Mouse (Mus musculus) urinary bladder, postnatal 0 days (tissue): ENCODE results near the gene Gm20521. TPM values are rescaled to one million over a fixed set of nuclear protein-coding genes. Genes with fewer than 3 reads are reported as not detected.

Source experiments
- polyA plus RNA-seq: library from polyadenylated mRNA; unstranded; fragments of >200 nt; fragmentation: Nextera tagmentation; extraction: Ambion mirVana; gene quantifications from 2 replicates; pipeline ENCODE4 v1.2.1, GENCODE M21; 2015

The Gm20521 gene
- polyA plus RNA-seq: 0.26 and 0.69 TPM in 2 replicates

GRCm38 (mm10) chr14:54883154-54884021 lies at the start of gene Gm20521, which contains the start of gene Bcl2l2:
TSS of gene Gm20521 (plus strand) at chr14:54883441.
TSS of gene Bcl2l2 (plus strand) at chr14:54883377.

GRCm38 (mm10) chr14:54870861-54871260 lies 12.4 kb upstream of the Gm20521 start, which contains the start of gene Homez:
TSS of gene Homez (minus strand) at chr14:54870961.

GRCm38 (mm10) chr14:54877048-54877715 lies 6.1 kb upstream of the Gm20521 start, which contains the start of gene Ppp1r3e:
TSS of gene Ppp1r3e (minus strand) at chr14:54877550.

DNA sequence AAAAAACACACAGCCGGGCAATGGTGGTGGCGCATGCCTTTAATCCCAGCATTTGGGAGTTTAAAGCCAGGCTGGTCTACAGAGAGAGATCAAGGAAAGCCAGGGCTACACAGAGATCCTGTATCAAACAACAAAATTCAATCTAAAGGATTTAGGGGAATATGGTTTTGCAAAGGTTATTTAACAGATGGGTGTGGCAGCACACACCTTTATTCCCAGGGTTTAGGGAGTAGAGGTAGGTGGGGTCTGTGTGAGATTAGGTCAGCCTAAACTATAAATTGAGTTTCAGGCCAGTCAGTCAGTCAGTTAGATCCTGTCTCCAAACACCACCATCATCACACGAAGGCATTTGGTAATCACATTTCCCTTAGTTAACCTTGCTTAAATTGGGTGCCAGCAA lies 9.0 kb downstream of the Gm20521 start, which contains the start of gene Pabpn1:
Gene Pabpn1, plus strand, starts transcription at position 301 of the 400 bp plus-strand sequence.

DNA sequence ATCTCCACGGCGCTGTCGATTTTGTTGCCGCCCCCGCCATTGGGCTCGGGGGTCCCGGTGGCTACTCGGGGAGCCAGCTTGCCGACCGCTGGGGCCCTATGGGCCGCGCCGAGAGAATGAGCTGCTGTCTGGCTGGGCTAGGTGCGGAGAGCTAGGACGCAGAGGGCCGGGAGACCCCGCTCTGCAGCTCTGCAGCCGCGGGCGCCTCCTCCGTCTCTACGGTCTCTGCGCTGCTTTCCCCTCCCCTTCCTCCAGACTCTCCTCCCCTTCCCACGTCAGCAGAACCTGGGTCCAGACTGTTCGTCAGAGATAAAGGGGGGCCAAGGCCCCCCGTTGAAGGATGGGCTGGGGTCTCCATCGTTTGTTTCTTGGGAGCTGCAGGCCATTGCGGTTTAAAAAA lies 29.6 kb downstream of the Gm20521 start, which contains the start of gene Slc22a17:
Gene Slc22a17, minus strand, starts transcription at position 247 of the 400 bp plus-strand sequence.

DNA sequence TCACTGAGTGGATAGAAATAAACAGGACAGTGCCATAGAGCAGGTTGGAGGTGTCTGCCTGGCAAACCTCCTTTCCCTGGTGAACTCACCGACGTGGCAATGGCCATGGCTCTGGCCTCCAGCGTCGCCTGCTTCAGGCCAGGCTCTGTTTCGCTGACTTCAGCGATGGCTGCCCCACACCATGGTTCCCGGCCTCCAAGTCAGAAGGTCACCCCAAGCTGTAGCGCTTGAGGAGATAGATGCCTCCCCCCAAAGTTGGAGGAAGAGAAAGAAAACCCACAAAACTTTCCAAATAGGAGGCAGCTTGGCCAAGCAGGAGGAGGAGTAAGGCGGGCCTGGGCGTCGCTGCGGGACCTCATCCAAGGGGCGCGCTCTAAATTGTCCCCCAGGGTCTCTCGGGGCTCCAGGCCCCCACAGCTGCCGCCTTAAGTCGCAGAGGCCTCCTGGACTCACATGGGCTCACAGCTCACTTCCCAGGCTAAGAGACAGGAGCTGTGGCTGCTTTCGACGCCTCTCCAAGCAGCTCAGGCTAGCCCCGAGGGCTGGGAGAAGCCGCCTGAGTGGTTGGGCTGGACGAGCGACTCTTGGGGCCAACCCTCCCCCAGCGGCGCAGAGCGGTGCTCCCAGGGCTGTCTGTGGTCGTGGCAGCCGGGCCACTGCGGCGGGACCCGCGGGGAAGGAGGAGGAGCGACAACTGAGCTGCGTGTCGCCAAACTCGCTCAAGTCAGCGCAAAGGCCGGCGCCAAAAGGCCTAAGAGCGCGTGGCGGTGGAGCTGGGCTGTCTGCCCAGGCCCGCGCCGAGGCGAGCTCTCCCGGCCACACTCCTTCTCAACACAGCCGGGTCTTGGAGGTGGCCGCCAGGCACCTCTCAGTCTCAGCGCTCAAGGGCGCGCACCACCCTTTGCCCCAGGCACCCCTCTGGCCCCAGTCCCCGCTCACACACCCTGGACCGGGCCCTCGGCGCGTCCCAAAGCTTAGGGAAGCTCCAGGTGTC lies 42.4 kb downstream of the Gm20521 start, which contains the start of gene Efs:
Gene Efs, minus strand, starts transcription at position 778 of the 994 bp plus-strand sequence.

GRCm38 (mm10) chr14:54932645-54933150 lies 49.5 kb downstream of the Gm20521 start, which contains the start of gene Il25:
TSS of gene Il25 (plus strand) at chr14:54932695.

DNA sequence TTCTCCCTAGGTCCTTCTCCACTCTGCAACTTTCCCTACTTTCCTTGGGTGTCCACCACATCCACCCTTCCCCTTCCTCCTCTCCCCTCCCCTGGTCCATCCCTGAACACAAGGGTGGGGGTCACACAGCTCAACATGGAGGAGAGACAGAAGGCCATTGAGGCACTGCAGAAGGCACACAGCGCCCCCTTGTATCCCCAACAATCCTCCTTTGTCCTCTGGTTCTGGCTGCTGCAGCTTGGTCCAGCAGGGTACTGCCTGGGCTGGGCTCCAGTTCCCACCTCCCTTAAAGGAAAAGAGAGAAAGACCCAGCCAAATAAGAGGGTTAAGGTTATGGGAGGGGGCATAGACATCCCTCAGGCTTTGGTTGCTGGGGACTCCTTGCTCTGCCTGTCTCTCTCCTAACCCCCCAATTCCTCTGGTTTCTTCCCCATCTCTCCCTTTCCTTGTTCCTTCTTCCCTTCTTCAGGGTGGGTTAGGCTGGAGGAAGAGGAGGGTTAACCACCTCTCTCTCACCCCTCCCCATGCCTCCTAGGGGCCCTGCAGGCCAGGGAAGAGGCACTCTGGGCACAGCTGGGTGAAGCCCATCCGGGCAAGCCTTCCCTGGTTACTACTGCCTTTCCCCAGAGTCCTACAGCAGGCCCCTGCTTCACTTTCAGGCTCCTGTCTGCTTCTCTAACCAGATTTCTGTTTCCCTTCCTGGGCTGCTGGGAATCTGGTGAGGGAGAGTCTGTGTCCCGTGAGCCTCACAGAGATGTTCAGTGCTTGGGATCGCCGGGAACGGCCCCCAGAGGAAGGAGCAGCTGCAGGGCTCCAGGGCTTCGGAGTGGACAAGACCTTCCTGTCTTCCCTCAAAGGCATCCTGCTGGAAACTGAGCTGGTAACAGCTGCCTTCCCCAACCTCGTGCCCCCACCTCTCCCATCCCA lies 52.9 kb downstream of the Gm20521 start, which contains the start of gene Cmtm5:
Gene Cmtm5, plus strand, starts transcription at position 358 of the 927 bp plus-strand sequence.

Other genes with a start within 250 kb of the Gm20521 start
- not detected in 2 replicates for gene Gm17606, start 242.5 kb upstream of the Gm20521 start, polyA plus RNA-seq
- 0.59 and 0.66 TPM in 2 replicates for gene Cdh24, start 242.1 kb upstream of the Gm20521 start, polyA plus RNA-seq
- 57.6 and 58.6 TPM in 2 replicates for gene 1700123O20Rik, start 197.2 kb upstream of the Gm20521 start, polyA plus RNA-seq
- 50.8 and 54.6 TPM in 2 replicates for gene Acin1, start 196.5 kb upstream of the Gm20521 start, polyA plus RNA-seq
- 0.13 TPM in 1 of 2 replicates, not detected in the other for gene Gm29776, start 184.6 kb upstream of the Gm20521 start, polyA plus RNA-seq
- gene Cebpe, start 171.3 kb upstream of the Gm20521 start, polyA plus RNA-seq: 0.10 TPM in 1 of 2 replicates, not detected in the other
- gene Slc7a8, start 101.5 kb upstream of the Gm20521 start, polyA plus RNA-seq: 12.7 and 14.8 TPM in 2 replicates
- gene Rnf212b, start 69.3 kb upstream of the Gm20521 start, polyA plus RNA-seq: not detected in 2 replicates
- 4.1 and 5.4 TPM in 2 replicates for gene Homez, start 12.5 kb upstream of the Gm20521 start, polyA plus RNA-seq
- gene Ppp1r3e, start 5.9 kb upstream of the Gm20521 start, polyA plus RNA-seq: 0.62 and 1.3 TPM in 2 replicates
- gene Bcl2l2, start 64 bp upstream of the Gm20521 start, polyA plus RNA-seq: 4.2 and 4.4 TPM in 2 replicates
- gene Pabpn1, start 9.1 kb downstream of the Gm20521 start, polyA plus RNA-seq: 46.7 and 52.4 TPM in 2 replicates
- gene Slc22a17, start 29.7 kb downstream of the Gm20521 start, polyA plus RNA-seq: 14.4 and 15.9 TPM in 2 replicates
- gene Efs, start 42.7 kb downstream of the Gm20521 start, polyA plus RNA-seq: 12.7 and 14.5 TPM in 2 replicates
- not detected in 2 replicates for gene Il25, start 49.3 kb downstream of the Gm20521 start, polyA plus RNA-seq
- 0.82 and 0.99 TPM in 2 replicates for gene Cmtm5, start 52.8 kb downstream of the Gm20521 start, polyA plus RNA-seq
- 2.6 and 2.9 TPM in 2 replicates for gene Myh6, start 83.5 kb downstream of the Gm20521 start, polyA plus RNA-seq
- gene Gm17428, start 93.5 kb downstream of the Gm20521 start, polyA plus RNA-seq: not detected in 2 replicates
- 4.0 and 7.6 TPM in 2 replicates for gene Myh7, start 111.2 kb downstream of the Gm20521 start, polyA plus RNA-seq
- gene Ngdn, start 132.0 kb downstream of the Gm20521 start, polyA plus RNA-seq: 54.0 and 55.3 TPM in 2 replicates
- 0.49 and 0.51 TPM in 2 replicates for gene Zfhx2, start 208.9 kb downstream of the Gm20521 start, polyA plus RNA-seq
- 11.9 and 13.8 TPM in 2 replicates for gene Thtpa, start 211.3 kb downstream of the Gm20521 start, polyA plus RNA-seq
- gene Ap1g2, start 223.2 kb downstream of the Gm20521 start, polyA plus RNA-seq: 13.1 and 15.8 TPM in 2 replicates
- gene Jph4, start 233.5 kb downstream of the Gm20521 start, polyA plus RNA-seq: 0.75 and 0.77 TPM in 2 replicates